Mouse (Mus musculus) layer of hippocampus, adult 9-10 months (tissue): ENCODE results near the gene Olfr1366.
"Not testable (repeated sequence)": the region's sequence is repeated elsewhere in the genome, so short reads cannot be mapped to it uniquely, and the experiment has no call there.

ENCODE experiments used
- DNase-seq: peaks from one replicate; pipeline ENCODE4 v3.0.0; 2022; ENCODE audit warnings: low spot score

Olfr1366 gene

DNA sequence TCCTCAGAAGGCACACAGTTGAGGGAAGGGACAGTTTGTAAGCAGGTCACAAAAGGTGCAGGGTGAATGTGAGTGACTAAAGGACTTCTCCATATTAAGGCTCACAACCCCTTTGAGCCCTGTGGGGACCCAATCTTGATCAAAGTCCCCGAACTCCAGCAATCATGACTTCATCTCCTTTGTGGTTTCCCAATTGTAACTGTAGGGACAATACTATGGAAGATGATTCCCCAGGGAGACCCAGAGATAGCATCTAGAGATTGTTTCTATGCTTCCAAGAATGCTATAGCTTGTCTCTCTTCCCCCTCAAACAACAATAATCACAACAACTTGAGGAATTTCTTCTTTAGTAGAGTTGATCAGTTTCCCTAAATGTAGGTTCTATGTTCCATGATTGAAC lies at the start of gene Olfr1366:
TSS of gene Olfr1366 (minus strand) at position 101 of the 400 bp plus-strand sequence.
- no peak for DNase-seq

DNA sequence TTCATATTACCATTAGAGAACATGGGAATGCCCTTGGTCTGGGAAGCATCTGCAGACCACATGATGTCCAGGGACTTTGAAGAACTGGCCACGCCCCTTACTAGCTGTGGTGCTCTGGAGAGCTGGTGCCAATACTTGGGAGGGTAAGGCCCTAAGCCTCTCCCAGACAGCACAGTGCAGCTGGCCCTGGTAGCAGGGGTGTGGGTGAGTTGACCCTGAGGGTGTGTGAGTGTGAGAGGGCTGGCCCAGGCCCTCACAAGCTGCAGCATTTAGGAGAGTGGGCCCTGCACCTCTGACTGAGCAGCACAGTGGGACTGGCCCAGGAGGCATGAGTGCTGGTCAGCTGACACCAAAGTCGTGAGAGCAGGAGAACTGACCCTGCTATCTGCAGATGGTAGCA lies 49.0 kb upstream of the Olfr1366 start:
- no peak for DNase-seq

DNA sequence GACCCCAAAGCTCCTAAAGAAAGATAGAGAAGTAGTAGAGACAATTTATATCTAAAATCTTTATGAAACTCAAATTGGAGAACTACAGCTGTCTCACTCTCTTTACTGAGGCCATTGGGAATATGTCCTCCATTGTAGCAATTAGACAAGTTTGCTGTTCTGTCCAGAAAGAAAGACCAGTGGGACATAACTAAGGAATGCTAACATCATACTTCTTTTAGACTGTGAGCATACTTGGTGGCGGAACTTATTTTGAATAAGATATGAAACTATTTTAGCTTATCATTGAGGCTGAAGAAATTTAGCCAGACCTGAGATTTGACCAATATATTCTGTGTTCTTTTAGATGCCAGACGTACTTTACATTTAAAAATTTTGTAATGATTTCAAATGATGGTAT lies 39.1 kb upstream of the Olfr1366 start, which contains the start of gene Olfr1364:
TSS of gene Olfr1364 (minus strand) at position 101 of the 400 bp plus-strand sequence.
- no peak for DNase-seq

DNA sequence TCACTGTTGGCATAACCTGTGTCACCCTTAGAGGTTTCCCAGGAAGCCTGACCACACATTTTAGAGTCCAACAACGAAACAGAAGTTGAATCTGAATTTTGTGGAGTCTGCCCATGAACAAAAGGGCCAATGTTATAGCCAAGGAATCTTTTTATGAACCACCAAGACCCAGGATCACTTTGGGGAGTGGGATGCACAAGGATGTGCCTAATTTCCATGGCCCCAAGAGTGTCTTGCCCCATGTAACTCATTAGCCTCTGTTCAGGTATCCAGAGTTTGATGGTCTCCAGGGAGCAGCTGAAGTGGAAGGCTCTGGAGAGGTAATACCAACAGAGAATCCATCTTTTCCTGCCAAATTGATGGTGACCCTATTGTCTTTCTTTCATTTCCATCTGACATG lies 17.2 kb upstream of the Olfr1366 start, which contains the start of gene Olfr1535:
TSS of gene Olfr1535 (minus strand) at position 101 of the 400 bp plus-strand sequence.
- no peak for DNase-seq

DNA sequence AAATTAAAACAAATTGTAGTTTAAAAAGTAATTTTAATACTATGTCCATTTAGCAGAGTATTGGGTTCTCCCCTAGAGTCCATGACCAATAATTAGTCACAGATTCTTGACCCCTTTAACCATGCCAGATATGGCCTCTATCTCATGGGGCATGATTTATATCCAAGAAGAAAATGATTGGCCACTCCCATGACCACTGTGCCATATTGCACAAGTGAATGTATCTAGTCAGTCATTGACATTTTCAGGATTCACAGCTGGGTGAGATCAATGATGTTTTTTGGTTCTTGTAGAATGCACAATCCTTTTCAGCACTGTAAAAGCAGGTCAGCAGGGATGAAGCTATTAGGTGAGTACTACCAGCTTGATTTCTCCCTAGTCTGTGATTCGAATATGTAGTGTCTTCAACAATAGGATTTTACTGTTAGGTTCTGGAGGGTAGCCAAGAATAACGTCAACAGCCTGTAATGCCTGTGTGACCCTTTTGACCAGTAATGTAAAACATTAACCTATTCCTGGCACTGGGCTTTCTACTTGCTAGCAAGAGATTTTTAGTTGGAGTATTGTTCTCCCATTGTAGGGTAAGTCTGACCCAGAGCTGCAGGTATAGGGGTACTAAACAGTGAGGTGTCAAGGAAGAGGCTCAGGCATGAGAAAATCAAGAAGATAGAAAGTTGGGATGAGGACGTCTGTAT lies 8.0 kb upstream of the Olfr1366 start:
- no peak for DNase-seq

DNA sequence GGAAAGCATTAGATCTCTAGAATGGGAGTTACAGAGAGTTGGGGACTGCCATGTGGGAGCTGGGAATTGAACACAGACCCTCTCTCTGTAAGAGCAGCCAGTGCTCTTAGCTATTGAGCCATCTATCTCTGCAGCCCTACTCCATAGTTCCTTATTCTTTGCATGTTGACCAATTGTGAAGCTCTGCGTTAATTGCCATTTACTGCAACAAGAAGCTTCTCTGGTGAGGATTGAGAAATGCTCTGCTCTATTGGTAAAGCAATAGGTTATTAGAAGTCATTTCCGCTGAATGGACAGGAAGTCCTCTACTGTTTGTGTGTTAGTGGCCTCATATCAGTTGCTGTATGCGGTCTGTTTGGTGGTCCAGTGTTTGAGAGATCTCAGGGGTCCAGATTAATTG lies 6.9 kb upstream of the Olfr1366 start:
- no peak for DNase-seq

DNA sequence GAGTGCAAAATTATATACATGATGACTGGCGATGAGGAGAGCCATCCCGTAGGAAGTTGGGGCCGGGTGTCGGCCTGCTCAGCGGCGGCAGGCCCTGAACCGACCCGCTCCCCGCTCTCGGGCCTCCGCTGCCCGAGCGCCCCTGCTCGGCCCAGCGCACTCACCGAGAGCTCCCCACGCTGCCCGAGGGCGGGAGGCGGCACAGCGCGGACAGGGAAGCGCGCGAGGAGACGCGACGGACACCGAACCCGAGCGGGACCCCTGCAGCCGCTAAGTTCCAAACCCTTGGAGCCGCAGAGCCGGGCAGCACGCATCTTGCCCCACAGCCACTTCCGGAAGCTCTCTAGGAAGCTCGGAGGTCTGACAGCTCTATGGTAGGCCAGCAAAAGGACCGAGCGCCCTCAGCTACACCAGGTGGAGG lies 11.8 kb downstream of the Olfr1366 start, which contains the start of gene Zkscan8:
TSS of gene Zkscan8 (minus strand) at position 340 of the 421 bp plus-strand sequence.
- peak; percentile 68 for DNase-seq

DNA sequence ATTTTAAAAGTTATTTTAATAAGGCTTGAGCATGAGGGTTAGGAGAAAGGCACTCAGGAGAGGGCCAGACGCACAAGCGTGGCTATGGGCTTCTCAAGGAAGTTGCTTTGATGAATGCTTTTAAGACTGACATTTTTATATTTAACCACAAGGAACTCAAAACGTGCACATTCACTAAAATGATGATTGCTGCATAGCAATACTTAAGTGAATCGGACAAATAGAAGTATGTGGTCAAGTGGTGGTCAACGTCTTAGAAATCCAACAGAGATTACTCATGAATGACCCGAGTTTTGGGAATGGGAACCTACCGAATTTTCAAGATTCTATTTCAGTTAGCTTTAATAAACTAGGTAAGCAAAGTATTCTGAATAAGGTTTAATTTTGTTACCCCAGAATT lies 12.5 kb downstream of the Olfr1366 start:
- DNase-seq: no peak

DNA sequence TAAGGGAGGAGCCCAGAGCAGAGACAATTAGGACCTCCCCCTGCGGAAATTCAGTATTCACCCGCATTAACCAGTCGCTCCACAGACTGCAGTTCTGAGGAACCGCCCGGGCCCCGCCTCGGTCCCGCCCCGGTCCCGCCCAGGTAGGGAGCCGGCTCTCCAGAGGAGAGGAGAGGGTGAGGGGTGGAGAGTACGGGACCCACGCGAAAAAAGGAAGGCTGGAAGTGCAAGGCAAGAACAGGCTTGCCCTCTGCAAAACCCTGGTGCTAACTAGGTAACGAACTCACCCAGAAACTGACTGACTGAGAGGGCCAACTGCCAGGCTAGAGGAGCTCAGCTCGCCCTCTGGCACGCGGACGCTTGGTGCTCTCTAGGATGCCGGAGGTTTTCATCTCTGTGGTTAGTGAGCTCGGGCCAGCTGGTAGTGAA lies 36.4 kb downstream of the Olfr1366 start:
- DNase-seq: peak; percentile 44

DNA sequence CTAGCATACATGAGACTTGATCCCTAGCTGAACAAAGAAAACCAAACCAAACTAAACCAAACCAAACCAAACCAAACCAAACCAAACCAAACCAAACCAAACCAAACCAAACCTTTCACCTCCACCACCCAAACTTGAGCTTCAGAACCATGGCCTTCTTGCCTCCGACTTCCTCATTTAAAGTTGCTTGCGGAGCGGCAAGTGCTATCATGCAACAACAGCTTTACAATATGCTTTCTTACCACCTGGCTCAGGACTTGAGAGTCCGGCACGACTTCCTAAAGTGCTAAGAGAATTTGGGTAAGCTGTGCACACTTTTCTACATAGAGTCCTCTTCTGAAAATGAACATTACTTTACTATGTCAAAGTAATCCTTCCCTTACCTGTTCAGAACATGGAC lies 40.3 kb downstream of the Olfr1366 start:
- no peak for DNase-seq

DNA sequence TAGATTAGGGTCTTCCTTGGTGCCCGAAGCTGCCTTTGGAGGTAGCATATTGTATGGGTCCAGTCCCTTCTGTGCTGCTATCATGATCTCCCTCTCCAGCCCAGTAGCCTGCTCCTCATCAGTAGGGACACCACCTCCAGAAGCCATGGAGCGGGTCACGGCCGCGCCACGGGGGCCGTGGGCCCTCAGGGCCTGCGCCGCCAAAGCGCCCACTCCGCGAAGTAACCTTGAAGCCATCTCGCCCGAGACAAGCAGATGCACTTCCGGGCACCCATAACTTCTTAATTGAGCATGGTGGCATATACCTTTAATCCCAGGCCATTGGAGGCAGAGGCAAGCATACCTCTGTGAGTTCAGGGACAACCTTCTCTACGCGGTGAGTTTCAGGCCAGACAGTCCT lies 41.4 kb downstream of the Olfr1366 start, which contains the start of gene Gm11273:
TSS of gene Gm11273 (minus strand) at position 237 of the 400 bp plus-strand sequence.
- not testable (repeated sequence) for DNase-seq

DNA sequence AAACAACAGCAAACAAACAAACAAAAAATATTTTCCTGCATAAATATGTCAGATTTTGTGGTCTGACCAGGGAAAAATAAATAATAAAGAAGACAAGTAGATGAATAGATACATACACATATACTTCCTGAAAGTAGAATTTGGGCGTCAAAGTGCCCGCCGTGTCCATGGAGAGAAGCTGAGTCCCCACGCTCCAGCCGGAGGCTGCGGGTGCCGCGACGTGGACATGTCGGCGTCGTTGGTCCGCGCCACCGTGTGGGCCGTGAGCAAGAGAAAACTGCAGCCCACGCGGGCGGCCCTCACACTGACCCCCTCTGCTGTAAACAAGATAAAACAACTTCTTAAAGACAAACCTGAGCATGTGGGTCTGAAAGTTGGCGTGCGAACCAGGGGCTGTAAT lies 47.5 kb downstream of the Olfr1366 start, which contains the start of gene AK157302:
TSS of gene AK157302 (plus strand) at position 144 of the 400 bp plus-strand sequence.
- DNase-seq: no peak

DNA sequence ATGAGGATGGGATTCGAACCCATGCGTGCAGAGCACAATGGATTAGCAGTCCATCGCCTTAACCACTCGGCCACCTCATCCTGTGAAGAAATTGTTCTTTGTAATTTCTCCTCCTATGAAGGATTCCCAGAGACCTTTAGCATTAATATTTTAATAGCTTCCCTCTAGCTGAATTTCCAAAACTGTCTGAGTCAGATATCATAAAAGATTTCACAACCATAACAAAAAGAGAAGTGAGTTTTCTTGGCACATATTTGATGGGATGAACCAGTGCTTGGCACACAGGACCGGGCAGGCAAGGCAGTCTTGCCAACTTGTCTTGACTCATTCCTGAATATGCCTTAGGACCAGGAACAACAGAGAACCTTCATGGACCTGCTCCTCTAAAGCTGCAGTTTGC lies 49.8 kb downstream of the Olfr1366 start:
- DNase-seq: no peak

DNA sequence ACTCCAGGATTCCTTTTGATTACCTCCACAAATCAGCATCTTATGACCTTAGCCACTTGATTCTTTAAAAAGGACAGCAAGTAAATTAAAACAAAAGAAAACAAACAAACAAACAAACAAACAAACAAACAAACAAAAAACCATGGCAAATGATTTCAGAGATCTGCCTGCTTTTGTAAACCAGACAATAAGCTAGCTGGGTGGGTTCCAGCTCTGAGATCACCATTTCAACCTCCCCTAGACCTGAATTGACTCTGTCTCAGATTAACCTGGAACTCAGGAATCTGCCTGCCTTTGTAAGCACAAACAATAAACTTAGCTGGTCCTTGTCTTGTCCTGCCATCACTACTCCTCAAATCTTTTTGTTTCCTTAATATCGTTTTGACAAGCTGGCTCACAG lies 55.7 kb downstream of the Olfr1366 start:
- DNase-seq: no peak
